Mouse (Mus musculus) spleen, adult 2 months (tissue): ENCODE measurements around the gene Cyb5d1. TPM values are rescaled to one million over a fixed set of nuclear protein-coding genes. Genes with fewer than 3 reads are reported as not detected.
A peak's percentile ranks its signal among the peaks of the same experiment; 100 is the strongest.

Experiments
- DNase-seq, 2 experiments: peaks; one replicate each; pipeline versions ENCODE4 v3.0.0 to v3.0.0-alpha.2; 2012 to 2021; ENCODE audit warnings: low spot score in 2 of 2, low read depth in 1 of 2
- H3K27ac ChIP-seq: fragments of 200-500 bp; 2 replicates; pipeline ENCODE4 v1.5.1; 2012; ENCODE audit warnings: low read length, inconsistent platforms; ENCODE audit not compliant: insufficient read depth
- H3K27me3 ChIP-seq: fragments of 200-500 bp; 2 replicates; pipeline ENCODE4 v1.6.1; 2012; ENCODE audit warnings: mild to moderate bottlenecking, moderate library complexity, low read length, inconsistent platforms; ENCODE audit not compliant: control insufficient read depth, insufficient read depth
- H3K36me3 ChIP-seq: fragments of 200-500 bp; 2 replicates; pipeline ENCODE4 v1.6.1; 2012; ENCODE audit warnings: mild to moderate bottlenecking, low read length, inconsistent platforms; ENCODE audit not compliant: control insufficient read depth, insufficient read depth
- H3K4me1 ChIP-seq: fragments of 200-500 bp; 2 replicates; pipeline ENCODE4 v1.6.1; 2011; ENCODE audit warnings: inconsistent platforms; ENCODE audit not compliant: control insufficient read depth, insufficient read depth, insufficient read length
- H3K4me3 ChIP-seq: fragments of 200-500 bp; 2 replicates; pipeline ENCODE4 v1.5.1; 2011; ENCODE audit warnings: mild to moderate bottlenecking, inconsistent platforms; ENCODE audit not compliant: insufficient read depth, insufficient read length; ENCODE audit errors: extremely low read depth
- CTCF ChIP-seq: fragments of 200-500 bp; IDR thresholded peaks from 2 replicates; pipeline ENCODE4 v1.5.1; 2011; ENCODE audit warnings: mild to moderate bottlenecking, inconsistent platforms; ENCODE audit not compliant: insufficient read depth, insufficient read length, insufficient replicate concordance; ENCODE audit errors: extremely low read depth
- POLR2A ChIP-seq: fragments of 200-500 bp; IDR thresholded peaks from 2 replicates; pipeline ENCODE4 v1.6.1; 2011; ENCODE audit warnings: low read depth, low read length, inconsistent platforms
- WGBS: fragments of 180-500 bp; shearing (Covaris S2); methylation state at CpG from one replicate; pipeline ENCODE4 v1.1.7; 2018; 5-methylcytosine and 5-hydroxymethylcytosine counted together
- polyA plus RNA-seq: library from polyadenylated mRNA; depleted of rRNA; stranded (reverse); fragments of >200 nt; gene quantifications from 2 replicates; pipeline ENCODE4 v1.2.3, GENCODE M21; 2012

Gene Cyb5d1
- polyA plus RNA-seq, 1 experiment, result 9.5 TPM

GRCm38 (mm10) chr11:69401987-69402386 lies 6.6 kb upstream of the Cyb5d1 start:
- 93% methylated on average over 12 of the region's 12 CpGs for WGBS
- H3K27ac ChIP-seq, result no peak overlapping the region
- no peak for TF ChIP-seq POLR2A
- TF ChIP-seq CTCF, result no peak
- DNase-seq, result no peak
- H3K4me1 ChIP-seq, result peaks cover 3% of the 10 kb centered on the region; the same call in 1 of the 2 replicates
- H3K27me3 ChIP-seq, result no peaks in the 10 kb centered on the region
- peaks cover 33% of the 10 kb centered on the region for H3K36me3 ChIP-seq
- H3K4me3 ChIP-seq, result no peak overlapping the region

- 27% methylated on average over 22 of the region's 22 CpGs for WGBS
- no peak for TF ChIP-seq POLR2A
- peak; percentile 88; the same call in 1 of the 2 replicates for TF ChIP-seq CTCF
- Histone ChIP-seq H3K27ac (no peak overlapping the region), H3K36me3 (peaks cover 27% of the 10 kb centered on the region), H3K27me3 (no peaks in the 10 kb centered on the region), H3K4me3 (no peak overlapping the region), H3K4me1 (peaks cover 6% of the 10 kb centered on the region; the same call in 1 of the 2 replicates)
- DNase-seq, result peak; percentile 83 to 88
Observed at GRCm38 (mm10) chr11:69401210-69401637, 5.8 kb upstream of the Cyb5d1 start.

DNA sequence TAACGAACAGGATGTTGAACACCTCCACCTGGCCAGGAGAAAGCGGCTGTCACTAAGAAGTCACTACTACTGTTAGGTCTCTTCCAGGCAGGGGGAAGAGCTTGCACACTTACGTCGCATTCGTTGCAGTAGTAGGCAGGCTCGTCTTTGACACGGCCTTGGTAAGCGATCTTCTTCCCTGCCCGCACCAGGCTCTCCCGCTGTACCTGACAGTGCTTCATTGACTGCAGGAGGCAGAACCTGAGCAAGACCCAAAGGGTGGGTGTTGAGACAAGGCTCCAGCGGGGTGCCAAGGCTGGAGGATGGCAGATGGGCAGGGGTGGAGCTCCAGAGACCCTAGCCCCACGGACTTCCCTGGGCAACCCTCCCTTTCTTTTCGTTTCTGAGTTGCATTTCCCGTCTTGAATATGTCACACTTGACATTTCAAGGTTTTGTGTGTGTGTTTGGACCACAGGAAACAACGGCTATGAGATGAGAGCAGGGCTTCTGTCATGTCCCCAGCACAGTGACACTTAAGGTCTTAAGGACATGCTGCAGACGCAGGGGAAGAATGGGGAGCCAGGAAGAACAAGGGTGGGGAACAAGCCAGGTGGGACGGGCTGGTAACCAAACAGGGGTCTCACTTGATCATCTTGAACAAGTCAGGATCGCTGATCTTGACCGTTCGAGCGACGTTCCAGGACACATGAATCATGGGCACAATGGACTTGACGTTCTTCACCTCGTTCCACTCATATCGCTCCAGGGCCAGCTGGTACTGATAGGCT lies 4.8 kb upstream of the Cyb5d1 start:
- no peak for DNase-seq
- Histone ChIP-seq H3K4me3 (no peak overlapping the region), H3K27me3 (no peaks in the 10 kb centered on the region), H3K4me1 (peaks cover 7% of the 10 kb centered on the region; the same call in 1 of the 2 replicates), H3K27ac (no peak overlapping the region), H3K36me3 (peaks cover 17% of the 10 kb centered on the region)
- TF ChIP-seq POLR2A (no peak), CTCF (no peak)
- 95% methylated on average over 25 of the region's 25 CpGs for WGBS

DNA sequence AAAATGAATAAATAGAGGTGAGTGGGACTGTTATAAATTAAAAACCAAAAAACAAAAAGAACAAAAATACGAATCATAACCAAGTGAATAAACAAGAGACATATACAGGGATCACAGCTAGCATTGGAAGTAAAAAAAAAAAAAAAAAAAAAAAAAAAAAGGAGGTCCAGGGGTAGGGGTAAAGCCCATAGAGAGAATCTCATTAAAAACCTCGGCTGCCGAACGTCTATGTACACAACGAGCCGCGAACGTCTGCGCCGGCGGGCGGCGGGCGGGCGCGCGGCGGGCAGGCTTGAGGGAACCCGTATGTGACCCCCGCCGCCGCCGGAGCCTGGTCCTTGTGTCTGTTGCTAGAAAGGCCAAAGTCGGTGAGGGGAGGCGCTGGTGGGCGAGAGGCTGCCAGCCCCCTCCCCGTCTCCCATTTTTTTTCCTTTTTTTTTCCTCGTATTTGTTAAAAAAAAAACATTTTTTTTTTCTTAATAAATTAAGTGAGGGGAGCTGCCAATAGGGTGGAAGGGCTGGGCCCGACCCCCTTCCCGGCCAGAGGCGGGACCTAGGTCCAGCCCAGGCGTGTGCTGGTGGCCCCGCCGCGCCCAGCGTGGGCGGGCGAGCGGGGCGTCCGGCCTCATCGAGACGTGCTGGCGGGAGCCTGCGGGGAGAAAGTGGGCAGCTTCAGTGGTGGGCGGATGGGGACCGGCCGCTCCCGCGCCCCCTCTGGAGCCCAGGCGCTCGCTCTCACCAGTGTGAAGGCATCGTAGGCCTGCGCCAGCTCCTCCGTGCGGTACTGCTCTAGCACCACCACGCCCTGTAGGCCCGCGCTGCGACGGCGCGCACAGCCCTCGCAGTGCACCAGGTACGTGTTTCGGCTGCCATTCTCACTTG lies 4.0 kb upstream of the Cyb5d1 start:
- WGBS, result 92% methylated on average over 64 of the region's 66 CpGs
- TF ChIP-seq POLR2A (no peak), CTCF (no peak)
- Histone ChIP-seq H3K27me3 (no peaks in the 10 kb centered on the region), H3K36me3 (peaks cover 10% of the 10 kb centered on the region), H3K4me1 (peaks cover 7% of the 10 kb centered on the region; the same call in 1 of the 2 replicates), H3K4me3 (no peak overlapping the region), H3K27ac (no peak overlapping the region)
- DNase-seq, result no peak

- Histone ChIP-seq H3K27me3 (no peaks in the 10 kb centered on the region), H3K27ac (no peak overlapping the region), H3K4me3 (no peak overlapping the region), H3K4me1 (peaks cover 7% of the 10 kb centered on the region; the same call in 1 of the 2 replicates), H3K36me3 (peaks cover 5% of the 10 kb centered on the region)
- 83% methylated on average over 21 of the region's 21 CpGs for WGBS
- TF ChIP-seq POLR2A, result no peak
- no peak for TF ChIP-seq CTCF
- no peak for DNase-seq
Observed at GRCm38 (mm10) chr11:69398486-69399200, 3.2 kb upstream of the Cyb5d1 start.

GRCm38 (mm10) chr11:69398059-69398458 lies 2.6 kb upstream of the Cyb5d1 start, which contains the start of gene Tmem88:
Gene Tmem88, minus strand, starts transcription at chr11:69398234.
- TF ChIP-seq POLR2A, result no peak
- TF ChIP-seq CTCF, result no peak
- H3K4me1 ChIP-seq, result peaks cover 7% of the 10 kb centered on the region; the same call in 1 of the 2 replicates
- WGBS, result 74% methylated on average over 16 of the region's 16 CpGs
- peaks cover 5% of the 10 kb centered on the region for H3K36me3 ChIP-seq
- no peaks in the 10 kb centered on the region for H3K27me3 ChIP-seq
- peak within 1 kb of the TSS; percentile 19; the same call in 1 of the 2 replicates for H3K4me3 ChIP-seq
- no peak for DNase-seq
- H3K27ac ChIP-seq, result no peak within 1 kb of the TSS; the same call in 1 of the 2 replicates
